Mouse (Mus musculus): ENCODE data around the gene Clcnka.

The Clcnka gene

DNA sequence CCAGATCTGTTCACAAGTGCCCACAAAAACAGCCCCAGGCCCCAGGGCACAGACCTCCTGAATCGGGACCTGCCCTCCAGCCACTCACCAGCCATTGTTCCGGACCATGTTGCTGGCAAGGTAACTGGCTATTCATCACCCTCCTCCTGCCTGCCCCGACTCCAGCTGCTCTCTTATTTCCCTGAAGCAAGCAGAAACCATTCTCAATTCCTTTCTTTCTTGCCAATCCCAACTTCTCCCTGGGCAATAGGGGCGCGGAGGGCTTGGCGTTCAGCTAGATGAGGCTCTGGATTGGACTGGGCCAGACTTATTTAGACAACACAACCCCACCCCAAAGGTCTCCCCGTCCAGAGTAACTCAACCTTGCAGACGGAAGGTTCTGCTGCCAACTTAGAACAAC, 18.9 kb downstream of the Clcnka start:
- DNase-seq (ENCODE audit: low read depth, low spot score), result no peak

DNA sequence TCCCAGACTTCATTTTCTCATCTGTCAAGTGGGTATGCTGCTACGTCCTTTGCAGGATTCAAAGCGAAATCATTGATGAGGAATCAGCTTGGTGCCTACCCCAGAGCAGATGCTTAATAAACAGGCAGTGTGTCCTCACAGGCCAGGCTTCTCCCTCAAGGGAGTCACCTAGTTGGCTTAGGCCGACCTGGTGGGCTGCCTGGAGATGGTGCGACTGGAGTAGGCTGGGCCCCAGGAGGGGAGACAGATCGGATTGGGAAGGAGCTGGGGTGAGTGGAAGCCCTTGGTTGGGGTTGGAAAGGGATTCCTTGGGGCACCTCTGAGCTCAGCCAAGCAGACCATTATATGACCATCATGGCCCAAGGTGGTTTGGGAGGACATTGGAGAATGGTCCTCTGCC, 26.1 kb downstream of the Clcnka start:
- no peak for DNase-seq (ENCODE audit: low read depth, low spot score)

DNA sequence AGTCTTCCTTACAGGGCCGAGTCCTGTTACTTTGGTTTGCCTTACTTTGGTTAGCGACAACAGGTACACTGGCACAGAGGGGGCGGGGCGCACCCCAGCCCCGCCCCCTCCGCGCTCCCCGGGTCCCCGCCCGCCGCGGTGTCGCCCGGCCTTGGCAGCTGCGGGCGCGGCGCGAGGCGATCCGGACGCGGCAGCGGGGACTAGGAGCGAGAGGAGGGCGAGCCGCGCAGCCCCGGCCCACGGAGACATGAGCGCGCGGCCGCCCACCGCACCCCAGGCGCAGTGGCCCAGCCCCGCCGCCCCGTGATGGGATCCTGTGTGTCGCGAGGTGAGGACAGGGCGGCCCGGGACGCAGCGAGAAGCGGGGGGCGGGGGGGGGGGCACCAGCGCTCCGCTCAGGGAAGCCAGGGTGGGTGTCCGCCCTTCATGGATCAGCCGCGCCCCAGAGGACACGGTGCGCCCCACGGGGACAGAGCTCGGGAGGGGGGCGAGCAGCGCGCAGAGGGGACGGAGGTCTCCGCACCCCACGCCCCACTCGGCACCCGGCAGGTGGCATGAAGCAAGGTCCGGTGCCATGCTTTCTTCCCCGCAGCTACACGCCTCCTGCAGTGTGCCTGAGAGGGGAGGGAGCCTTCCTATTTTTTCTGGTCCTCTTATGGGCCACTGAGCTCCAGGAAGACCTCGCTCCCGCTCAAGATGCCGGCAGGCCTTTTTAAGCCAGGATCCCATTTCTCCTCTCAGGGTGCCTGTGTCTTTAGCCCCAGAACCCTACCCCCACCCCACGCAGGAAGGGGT, 30.3 kb downstream of the Clcnka start, which contains the start of gene Fam131c:
Gene Fam131c (plus strand): TSS at position 224 of the 795 bp plus-strand sequence.
- DNase-seq (ENCODE audit: low read depth, low spot score), result no peak

DNA sequence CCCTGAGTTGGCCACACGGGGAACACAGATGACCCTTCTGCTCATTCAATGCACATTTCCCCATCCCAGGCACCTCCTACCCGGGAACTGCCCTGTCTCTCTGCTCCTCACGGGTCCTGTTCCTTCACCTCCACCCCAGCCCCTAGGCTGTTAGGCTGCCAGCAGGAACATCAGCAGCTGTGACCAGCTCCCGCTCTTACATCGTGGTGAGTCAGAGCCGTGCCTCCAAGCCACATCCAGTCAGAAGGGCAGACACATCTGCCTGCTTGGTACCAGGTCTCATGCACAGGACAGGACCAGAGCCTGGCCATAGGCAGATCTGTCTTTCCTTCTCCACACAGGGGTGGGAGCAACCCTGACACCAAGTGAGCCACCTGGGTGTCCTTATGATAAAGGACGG, 32.6 kb downstream of the Clcnka start:
- no peak for DNase-seq (ENCODE audit: low read depth, low spot score)

DNA sequence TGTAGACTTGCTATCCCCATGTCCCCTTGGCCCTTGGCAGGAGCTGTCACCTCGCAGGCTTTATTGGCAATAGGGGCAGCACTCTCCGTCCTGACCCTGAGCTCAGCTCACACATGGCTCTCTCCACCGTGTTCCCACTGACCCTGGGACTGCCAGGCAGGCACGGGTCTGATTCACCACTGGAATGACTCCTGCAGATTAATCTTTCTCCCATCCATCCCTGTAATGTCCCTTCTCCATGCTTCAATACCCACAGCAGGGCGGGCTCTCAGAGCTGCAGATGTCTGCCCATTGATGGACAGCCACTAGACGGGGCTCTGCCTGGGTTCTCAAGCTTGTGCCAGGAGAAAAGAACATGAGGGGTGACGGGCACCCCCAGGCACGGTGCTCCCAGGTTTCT, 33.4 kb downstream of the Clcnka start:
- DNase-seq (ENCODE audit: low read depth, low spot score), result no peak

DNA sequence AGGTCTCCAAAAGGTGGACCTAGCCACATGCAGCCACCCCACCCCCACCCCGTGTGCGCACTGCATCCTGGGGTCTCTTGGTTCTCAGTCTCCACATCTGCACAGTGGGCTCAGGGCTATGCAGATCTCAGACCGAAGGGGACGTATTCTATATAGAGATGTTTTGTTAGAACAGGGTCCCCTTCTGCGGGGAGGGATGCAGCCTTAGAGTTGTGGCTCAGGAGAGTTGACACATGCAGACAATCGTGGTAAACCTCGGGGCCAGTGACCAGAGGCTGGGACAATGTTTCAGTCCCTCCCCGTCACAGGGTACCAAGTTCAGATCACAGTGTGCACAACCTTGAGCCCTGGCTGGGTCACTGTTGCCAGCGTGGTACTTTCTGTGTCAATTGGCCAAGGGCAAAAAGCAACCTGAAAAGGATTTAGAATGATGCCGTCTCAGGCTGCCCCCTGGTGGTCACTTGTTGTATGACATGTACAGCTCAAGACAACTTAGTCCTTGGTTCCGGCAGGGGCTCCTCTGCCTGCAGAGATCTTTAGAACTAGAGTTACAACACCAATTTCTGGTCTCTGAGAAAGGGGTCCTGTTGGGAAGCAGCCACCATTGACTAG, 35.5 kb downstream of the Clcnka start:
- peak; percentile 21 for DNase-seq (ENCODE audit: low read depth, low spot score)

DNA sequence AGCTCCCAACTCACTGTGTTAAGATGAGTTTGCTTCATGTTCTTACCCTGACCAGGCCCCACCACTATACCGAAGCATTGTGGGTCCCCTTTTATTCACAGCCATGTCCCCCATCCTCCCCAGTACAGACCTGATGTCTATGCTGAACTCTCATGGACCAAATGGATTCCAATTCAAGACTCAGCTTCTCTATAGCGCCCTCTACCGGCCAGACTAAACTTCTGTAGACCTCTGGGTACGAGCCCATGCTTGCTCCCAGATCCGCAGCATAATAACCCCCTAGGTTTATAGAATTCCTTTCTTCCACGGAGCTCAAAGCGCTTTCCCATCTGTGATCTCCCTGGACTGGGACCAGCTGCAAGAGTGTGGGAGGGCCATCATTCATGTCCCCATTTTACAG, 37.7 kb downstream of the Clcnka start:
- DNase-seq (ENCODE audit: low read depth, low spot score), result peak; percentile 31

DNA sequence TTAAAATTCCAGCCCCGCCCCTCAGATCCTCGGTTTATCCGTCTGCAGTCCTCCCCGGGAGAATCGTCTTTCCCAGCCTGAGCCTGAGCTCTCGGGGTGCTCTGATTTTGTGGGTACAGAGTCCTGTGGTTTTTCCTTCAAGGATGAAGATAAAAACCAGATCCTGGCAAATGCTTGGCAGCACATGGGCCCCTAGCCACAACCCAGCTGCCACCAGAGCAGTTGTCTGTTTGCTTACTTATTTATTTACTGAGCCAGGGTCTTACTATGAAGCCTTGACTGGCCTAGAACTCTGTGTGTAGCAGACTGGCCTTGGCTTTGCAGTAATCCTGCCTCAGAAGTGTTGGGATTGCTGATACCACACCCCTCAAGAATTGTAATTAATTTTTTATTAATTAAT, 39.3 kb downstream of the Clcnka start:
- no peak for DNase-seq (ENCODE audit: low read depth, low spot score)

DNA sequence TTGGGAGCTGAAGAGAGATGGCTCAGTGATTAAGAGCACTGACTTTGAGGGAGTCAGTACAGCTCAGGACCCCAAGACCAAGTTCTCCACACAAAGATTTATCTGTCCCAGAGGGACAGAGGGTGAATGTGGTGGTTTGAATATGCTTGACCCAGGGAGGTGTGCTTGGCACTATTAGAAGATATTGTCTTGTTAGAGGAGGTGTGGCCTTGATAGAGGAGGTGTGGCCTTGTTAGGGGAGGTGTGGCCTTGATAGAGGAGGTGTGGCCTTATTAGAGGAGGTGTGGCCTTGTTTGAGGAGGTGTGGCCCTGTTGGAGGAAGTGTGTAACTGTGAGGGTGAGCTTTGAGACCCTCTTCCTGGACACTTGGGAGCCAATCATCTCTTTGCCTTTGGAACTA, 40.7 kb downstream of the Clcnka start:
- DNase-seq (ENCODE audit: low read depth, low spot score), result no peak

DNA sequence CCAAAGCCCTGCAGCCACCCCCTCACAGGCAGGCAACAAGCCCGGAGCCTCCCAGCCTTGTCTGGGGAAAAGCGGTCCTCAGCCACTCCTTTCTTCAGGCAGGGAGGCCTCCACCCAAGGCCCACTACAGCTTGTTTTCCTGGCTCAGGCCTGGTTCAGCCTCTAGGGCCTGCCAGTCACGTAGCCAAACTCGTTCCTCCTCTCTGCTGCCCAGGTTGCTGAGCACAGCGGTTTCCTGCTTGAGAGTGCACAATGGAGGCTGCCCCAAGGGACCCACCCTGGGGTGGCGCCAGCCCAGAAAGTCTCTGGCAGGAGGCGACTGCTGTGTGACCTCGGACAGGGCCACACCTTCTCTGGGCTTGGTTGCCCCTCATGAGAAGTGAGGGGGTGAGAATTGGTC, 44.7 kb downstream of the Clcnka start:
- no peak for DNase-seq (ENCODE audit: low read depth, low spot score)

DNA sequence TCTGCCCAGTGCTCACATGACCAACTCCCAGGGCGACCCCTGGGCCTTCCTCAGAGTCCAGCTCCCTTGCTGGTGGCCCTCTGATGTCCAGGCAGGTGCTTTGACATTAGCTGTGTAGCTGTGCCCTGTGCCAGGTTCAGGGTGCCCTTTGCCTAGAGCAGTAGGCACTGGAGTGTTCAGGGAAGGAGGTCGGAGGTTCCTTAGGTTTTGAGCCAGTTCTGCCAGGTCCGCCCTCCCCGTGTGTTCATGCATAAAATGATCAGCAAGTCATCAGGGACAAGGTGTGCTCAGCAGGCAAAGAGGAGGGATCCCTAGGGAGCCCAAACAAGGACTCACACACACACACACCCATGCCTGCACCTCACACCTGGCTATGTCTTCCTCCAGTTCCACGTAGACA, 45.5 kb downstream of the Clcnka start:
- DNase-seq (ENCODE audit: low read depth, low spot score), result no peak

DNA sequence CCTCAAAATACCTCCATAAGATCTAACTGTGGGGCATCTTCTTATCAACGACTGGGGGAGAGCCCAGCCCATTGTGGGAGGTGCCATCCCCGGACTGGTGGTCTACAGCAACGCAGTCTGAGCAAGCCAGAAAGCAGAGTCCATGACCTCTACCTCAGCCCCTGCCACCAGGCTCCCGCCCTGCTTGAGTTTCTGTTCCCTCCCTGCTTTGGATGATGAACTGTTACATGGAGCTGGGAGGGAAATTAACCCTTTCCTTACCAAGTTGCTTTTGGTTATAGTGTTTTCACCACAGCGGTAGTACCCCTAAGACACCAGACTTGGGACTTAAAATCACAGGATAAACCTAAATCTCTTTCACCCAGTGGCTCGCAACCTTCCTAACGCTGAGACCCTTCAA, 46.6 kb downstream of the Clcnka start:
- DNase-seq (ENCODE audit: low read depth, low spot score), result no peak

DNA sequence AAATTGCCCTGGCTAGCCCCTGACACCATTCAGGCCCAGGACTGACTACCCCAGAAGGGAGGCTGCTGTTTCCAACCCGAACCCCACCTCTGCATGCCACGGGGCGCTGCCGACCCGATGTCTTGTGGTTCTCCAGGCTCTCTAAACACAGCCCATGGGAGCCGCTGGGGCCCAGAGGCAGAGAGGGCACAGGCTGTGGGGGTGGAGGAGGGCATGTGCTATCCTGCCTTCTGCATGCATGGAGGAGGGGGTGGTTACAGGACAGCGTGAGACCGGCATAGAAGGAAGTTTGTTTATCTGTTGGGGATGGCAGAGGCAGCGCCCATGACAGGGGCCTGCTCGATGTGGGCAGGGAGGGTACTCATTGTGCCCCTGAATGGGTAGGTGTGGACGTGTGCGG, 48.5 kb downstream of the Clcnka start:
- DNase-seq (ENCODE audit: low read depth, low spot score), result no peak

DNA sequence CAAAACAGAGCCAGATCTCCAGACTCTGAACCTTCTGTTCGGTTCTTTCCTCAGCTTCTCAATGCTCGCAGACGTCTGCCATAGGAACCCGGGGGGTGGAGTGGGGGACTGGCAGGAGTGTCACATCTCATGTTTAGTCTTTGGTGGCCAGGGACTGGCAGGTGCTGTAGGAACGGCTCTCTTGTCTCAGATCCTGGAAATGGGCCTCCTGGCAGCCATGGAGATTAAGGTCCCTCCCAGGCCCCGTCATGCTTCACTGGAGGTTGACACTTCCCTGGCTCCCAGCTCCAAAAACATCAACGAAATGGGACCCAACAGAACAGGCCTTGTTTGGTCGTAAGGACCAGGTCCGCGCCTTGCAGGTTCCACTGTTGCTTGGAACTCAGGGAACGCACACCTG, 49.9 kb downstream of the Clcnka start:
- no peak for DNase-seq (ENCODE audit: low read depth, low spot score)

DNA sequence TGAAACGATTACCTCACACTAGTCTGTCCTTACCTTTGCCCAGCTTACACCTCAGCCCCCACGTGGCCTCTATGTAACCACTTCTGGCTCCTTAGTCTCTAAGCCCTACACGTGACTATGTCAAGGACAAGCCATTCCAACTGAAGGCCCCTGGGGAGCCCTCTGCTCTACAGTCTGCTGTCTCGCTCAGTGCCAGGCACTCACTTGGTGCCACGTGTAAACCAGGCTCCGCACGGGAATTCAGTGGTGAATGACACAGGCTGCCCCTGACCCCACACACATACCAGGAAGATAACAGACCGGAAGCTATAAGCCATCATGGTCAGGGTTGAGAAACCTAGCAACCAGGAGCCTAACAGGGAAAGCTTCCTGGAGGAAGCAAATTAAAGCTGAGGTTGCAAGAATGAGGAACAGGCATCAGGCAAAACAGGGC, 51.1 kb downstream of the Clcnka start:
- no peak for DNase-seq (ENCODE audit: low read depth, low spot score)

DNA sequence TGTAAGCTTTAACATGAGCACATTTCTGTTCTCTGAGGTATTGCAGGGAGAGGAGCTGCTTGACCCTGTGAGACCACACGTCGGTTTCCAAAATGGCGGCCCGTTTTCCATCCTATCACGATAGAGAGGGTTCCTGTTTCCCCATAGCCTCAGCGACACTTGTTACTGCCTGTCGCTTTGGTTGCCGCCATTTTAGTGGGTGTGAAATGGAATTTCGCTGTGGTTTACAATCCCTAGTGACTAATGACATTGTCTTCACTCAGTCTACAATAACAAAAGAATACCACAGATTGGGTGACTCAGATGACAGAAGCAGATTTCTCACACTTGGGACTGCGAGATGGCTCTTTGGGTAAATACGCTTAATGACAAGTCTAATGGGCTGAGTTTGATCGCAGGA, 53.3 kb downstream of the Clcnka start:
- DNase-seq (ENCODE audit: low read depth, low spot score), result no peak

DNA sequence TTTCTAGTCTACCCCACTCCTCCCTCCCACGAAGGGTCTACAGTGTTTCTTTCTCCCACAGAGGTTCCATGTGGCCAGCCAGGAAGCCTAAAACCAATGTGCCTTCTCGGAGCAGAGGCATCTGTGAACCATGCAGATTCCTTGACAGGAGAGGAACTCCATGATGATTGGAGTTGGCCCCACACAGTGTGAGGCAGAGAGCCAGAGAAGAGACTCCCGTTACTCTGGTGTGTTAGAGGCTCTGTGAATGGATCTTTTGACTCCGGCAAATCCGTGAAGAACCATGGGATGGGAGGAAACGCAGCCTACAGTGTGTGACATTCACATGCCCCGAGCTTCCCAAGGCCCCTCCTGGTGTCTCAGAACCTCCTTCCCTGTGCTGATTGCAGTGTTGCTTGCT, 55.0 kb downstream of the Clcnka start:
- no peak for DNase-seq (ENCODE audit: low read depth, low spot score)

DNA sequence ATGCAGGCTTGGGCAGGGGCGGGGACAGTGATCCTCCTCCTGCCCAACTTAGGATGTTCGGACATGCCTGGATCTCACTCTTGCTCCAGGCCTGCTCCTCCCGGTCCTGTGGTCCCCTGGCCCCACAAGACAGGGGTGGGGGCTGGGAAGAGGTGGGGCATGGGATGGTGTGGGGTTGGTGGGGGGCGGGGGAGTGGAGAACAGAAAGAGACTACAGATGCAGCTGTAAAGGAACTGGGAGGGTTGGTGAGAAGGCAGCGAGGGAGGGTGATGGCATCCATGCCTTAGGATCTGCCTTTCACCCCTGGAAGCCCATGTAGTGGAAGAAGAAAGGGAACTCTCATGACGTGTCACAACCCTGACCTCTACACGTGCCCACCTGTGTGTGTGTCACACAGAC, 57.0 kb downstream of the Clcnka start:
- DNase-seq (ENCODE audit: low read depth, low spot score), result no peak

DNA sequence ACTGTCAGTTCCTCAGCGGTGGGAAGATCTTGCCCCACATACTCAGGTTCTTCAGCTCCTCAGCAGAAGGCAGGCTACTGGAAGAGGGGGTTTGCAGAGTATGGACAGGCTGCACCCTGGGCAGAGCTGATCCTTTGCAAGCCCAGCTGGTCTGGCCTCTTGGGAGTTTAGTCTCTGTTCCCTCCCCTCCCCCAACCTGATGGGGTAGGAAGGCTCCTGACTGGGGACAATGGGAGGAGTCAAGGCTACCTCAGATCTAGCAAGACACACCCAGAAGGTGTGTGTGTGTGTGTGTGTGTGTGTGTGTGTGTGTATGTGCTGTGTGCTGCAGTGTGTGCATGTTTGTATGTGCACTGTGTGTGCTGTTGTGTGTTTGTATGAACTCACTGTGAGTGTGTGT, 59.7 kb downstream of the Clcnka start:
- no peak for DNase-seq (ENCODE audit: low read depth, low spot score)

DNA sequence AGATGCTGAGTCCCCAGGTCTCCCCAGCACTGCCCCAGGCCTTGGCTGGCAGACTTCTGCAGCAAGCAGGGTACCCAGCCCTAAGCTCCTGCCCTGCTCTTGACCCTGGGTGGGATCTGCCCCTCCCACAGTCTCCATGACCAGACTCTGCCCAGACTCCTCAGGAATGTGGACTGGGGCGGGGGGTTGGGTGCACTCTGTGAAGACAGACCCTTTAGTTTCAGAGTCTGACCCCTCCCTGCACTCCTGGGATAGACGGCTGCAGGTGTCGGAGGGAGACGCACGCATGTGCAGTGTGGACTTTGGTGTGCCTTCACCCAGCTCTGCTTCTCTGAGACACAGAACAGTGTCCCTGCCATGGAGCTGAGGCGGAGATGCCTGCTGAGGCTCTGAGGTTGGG, 60.5 kb downstream of the Clcnka start:
- no peak for DNase-seq (ENCODE audit: low read depth, low spot score)

DNA sequence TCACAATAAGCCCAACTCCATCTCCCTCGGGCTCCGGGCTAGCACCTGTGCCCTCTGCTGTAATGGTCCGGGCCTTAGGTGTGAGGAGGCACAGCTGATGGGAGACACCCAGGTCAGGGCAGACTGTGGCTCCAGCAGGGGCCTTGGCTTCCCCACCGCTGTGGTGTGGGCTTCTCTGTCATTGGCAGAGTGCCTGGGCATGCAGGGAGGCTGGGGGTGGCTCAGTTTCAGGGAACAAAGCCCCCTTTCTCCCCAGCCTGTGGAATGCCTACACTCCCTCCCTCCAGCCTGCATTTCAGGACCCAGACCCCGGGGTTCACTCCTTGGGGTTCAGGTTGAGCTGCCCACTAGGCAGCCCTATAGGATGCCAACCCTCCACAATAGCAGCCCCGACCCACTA, 62.3 kb downstream of the Clcnka start:
- DNase-seq (ENCODE audit: low read depth, low spot score), result no peak

DNA sequence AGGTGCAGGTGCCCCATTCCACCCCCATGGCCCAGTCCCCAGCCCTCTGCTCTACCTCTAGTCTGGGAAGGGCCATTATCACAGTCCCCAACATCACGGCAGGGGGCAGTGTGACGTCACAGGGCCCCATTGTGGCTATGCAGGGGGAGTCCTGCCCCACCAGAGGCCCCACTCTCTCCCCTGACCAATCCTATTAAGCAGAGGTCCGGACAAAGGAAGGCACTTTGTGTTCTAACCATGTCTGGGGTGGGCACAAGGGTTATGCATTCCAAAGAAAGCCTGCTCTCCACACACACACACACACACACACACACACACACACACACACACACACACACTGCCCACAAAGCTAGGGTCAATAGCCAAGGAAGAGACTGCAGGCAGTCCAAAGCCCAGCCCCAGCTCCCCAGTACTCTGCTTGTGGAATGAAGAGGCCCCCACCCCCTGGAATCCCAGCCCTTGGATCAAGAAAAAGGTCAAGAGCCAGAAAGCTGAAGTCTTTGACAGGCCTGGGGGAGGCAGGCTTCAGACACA, 63.2 kb downstream of the Clcnka start:
- DNase-seq (ENCODE audit: low read depth, low spot score), result no peak

DNA sequence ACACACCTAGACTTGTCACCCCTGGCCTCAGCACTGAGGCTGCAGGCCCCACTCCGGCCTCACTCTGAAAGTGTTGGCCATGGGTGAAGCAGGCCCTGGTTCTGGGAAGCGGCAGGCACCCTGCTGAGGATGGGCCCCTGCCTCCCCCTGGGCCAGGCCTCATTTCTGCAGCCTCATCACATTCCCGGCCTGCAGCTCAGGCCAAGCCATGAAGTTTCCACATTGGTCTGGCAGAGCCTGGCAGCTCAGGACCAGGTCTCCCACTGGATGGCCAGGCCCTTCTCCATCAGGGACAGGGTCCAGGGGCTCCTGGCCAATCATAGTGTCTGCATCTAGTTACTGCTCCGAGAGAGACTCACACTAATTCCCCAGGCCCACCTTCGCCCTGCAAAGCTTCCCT, 63.8 kb downstream of the Clcnka start:
- no peak for DNase-seq (ENCODE audit: low read depth, low spot score)

Measured in c-Kit-negative CD71-positive TER-119-positive erythroid progenitor cells, embryonic 14.5 days (primary cell).